In the genomic region with DNA sequence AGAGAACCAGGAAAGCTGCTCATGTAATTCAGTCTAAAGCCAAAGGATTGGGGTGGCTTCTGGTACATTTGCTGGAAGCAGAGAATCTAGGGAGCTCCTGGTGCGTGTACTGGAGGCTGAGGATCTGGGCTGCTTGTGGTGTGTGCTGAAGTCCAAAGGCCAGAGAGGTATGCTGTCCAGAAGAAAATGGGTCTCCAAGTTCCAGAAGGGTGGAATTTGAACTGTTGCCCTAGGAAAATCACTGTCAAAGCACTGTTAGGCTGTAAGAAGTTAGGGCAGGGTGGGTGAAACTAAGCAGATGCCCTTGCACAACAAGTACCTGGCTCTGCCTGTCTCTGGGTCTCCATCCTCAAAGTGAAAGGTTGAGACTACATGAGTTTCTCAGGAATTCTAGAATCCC, we compare ENCODE assay signal across 9 mouse cellular contexts.
"Had no signal": no experiment of that assay in that cellular context is flagged by ENCODE, and none has a peak within 500 bp of the region (broad histone marks: within the 10 kb centered on the region; RNA-seq: fewer than 3 reads in every experiment).

No protein-coding gene starts in this region.

- H3K36me3 ChIP-seq: hindbrain, embryonic 13.5 days; limb, embryonic 15.5 days; midbrain, embryonic 12.5 days had no signal

- H3K9ac ChIP-seq: hindbrain, embryonic 13.5 days; limb, embryonic 15.5 days; liver, embryonic 14.5 days; midbrain, embryonic 12.5 days had no signal

- H3K4me1 ChIP-seq: limb, embryonic 15.5 days had no signal

- ATAC-seq: hindbrain, postnatal 0 days had no signal

- H3K27me3 ChIP-seq: limb, embryonic 15.5 days had no signal

- H3K4me3 ChIP-seq: hindbrain, embryonic 13.5 days; limb, embryonic 15.5 days; midbrain, embryonic 12.5 days had no signal

- H3K9me3 ChIP-seq: hindbrain, embryonic 13.5 days; limb, embryonic 15.5 days; midbrain, embryonic 12.5 days had no signal

- H3K4me2 ChIP-seq: hindbrain, embryonic 13.5 days; limb, embryonic 15.5 days; midbrain, embryonic 12.5 days had no signal

- H3K27ac ChIP-seq: hindbrain, embryonic 13.5 days; hindbrain, postnatal 0 days; limb, embryonic 15.5 days; liver, embryonic 14.5 days; midbrain, embryonic 12.5 days had no signal

- DNase-seq: lung, adult 18-20 months; right cerebral cortex, adult 18-20 months; right cerebral cortex, postnatal 25 days; thymus, postnatal 36 days had no signal
